Mouse (Mus musculus): ENCODE data around the gene Scamp4.

Gene Scamp4

GRCm38 (mm10) chr10:80602698-80603325 is at the start of gene Scamp4, which contains the start of gene Adat3:
Scamp4 (plus strand) TSS chr10:80602872.
Adat3 (plus strand) TSS chr10:80602880.
- peak; percentile 93 for ATAC-seq (ENCODE audit: low TSS enrichment)

- no peak for ATAC-seq (ENCODE audit: low TSS enrichment)
These were observed 49.1 kb upstream of the Scamp4 start for GRCm38 (mm10) chr10:80553575-80553974.

GRCm38 (mm10) chr10:80553997-80554396 is 48.7 kb upstream of the Scamp4 start:
- ATAC-seq (ENCODE audit: low TSS enrichment) = no peak

GRCm38 (mm10) chr10:80557346-80557965 is 45.2 kb upstream of the Scamp4 start:
- ATAC-seq (ENCODE audit: low TSS enrichment) = 0 out of 2 replicates have a peak, but pooled peaks have one; percentile 27

GRCm38 (mm10) chr10:80559431-80559830 is 43.2 kb upstream of the Scamp4 start:
- no peak for ATAC-seq (ENCODE audit: low TSS enrichment)

DNA sequence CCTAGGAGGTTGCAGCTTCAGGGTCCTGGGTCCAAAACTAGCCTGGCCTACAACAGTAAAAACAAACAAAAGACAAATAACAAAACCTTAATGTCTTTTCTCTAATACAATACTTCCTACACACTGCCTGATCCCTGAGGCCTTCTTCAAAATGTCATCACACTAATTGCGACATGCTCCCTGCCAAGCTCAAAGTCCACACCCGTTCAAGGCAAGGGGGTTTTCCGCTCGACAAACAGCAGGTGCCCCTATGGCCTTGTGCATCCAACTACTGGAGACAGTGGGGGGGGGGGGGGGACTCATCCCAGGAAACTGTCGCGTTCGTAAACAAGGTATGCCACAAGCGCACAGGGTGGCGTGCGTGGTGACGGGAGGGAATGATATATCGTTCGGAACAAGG is 42.1 kb upstream of the Scamp4 start:
- no peak for ATAC-seq (ENCODE audit: low TSS enrichment)

DNA sequence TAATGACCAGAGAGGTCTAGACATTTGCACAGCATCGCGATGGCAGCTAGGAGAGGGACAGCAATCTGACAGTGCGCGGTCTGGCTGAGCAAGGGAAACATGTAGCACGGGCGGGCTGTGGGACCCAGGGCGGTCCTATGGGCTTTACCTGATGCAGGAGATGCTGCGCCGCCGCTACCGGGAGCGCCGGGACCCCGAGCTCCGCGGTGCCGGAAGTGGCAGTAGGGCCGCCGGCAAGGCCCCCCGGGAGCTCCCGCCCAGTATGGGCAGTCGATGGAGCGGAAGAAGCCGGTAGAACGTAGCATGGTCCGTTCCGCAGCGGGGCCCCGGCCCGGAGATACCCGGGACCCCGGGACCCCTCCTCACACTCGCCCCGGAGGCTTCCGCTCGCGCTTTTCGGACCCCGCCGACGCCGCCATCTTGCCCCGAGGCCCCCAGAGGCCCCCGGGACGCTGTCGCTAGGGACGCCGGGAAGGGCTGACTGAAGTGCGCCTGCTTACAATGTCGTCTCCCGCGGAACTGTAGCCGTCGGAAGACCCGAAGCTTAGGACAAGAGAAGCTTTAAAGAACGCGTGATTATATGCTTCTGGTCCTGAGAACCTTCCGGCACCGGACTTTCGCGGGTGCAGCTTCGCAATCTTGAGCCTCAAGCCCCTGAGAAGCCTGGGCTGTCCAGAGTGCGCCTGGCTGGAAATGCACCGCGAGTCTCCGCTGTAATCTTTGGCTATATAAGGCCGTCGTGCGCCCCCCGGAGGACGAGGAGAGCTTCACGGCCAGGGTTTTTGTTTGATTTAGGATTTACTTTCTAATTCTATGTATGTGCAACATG is 41.3 kb upstream of the Scamp4 start, which contains the start of gene Rexo1:
Gene Rexo1, minus strand, starts transcription at position 445 of the 829 bp plus-strand sequence.
- peak; percentile 74 for ATAC-seq (ENCODE audit: low TSS enrichment)

DNA sequence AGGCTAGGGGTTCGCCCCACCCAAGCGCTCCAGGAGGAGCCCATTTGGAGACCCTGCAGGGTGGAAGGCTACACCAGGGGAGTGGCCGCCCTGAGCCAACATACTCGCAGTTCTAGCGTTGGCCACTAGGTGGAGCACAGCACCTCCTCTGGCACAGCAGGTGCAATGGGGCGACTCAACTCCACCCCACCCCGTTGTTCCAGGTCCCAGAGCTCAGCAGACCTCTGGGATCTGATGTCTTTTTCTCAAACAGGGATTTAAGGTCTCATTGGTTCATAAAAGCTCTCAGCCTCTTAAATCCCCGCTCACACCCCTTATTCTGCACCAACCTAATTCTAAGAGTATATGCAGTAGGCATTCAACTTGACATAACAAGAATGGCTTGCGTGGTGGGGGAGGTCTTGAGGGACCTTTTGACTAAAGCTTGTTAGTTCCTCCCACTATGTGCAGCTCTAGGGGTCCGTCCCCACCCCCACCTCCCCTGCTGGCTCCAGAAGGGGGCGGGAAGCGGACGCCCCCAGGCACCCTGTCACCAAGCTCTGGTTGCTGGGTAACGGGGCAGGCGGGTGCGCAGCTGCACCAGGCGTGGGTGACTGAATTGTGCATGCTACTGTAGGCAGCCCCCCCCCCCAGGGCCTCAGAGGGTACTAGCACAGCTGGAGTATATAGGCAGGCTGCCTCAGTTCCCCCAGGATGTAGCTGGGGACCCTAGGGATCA is 36.1 kb upstream of the Scamp4 start:
- peak; percentile 69 for ATAC-seq (ENCODE audit: low TSS enrichment)

DNA sequence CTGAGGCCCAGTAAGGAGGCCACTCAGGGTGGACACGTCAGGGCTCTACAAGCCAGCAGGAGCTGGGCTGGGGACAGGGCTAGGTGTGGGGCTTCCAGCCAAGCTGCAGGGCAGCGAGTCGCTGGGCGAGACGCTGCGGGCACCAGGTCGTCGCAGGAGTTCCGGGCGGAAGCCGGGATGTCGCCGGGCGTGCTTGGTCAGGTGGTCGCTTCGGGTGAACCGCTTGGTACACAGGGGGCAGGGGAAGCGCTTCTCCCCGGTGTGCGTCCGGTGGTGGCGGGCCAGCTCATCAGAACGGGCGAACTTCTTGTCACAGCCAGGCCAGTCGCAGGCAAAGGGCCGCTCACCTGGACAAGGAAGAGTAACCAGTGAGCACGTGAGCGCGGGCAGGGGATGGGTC is 33.8 kb upstream of the Scamp4 start:
- ATAC-seq (ENCODE audit: low TSS enrichment) = no peak

DNA sequence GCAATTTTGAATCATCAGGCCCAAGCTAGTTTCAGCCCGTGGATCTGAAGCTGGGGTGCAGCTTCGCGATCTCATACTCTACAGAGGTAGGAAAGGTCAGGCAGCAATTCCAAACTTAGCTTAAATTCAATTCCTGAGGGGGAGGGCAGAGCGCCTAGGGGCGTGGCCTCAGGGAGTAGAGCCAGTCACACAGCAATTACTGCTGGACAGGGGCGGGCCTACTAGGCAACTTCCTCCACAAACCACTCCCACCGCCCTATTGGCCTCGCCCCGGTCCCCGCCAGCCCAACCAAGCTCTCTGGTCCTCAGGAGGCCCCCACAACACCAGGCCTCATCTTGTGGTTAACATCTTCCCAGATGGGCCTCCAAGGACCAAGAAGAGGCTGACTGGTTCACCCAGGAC is 33.0 kb upstream of the Scamp4 start:
- ATAC-seq (ENCODE audit: low TSS enrichment) = no peak

DNA sequence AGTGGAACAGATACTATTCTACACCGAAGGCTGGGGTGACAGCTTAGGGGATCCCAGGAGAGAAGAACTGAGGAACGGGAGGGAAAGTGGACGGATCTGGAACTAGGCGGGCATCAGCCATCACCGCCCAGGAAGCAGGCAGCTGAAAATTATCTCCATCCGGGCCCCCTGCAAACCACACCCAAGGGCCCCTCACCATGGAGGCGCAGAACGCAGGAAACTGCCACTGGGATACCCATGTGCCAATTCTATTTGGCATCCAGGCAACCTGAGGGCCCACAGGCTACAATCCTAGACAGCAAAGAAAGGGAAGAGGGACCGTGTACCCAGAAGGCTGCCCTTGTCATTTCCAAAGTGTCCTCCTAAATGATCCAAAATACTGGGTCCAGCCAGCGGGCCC is 32.3 kb upstream of the Scamp4 start:
- no peak for ATAC-seq (ENCODE audit: low TSS enrichment)

- no peak for ATAC-seq (ENCODE audit: low TSS enrichment)
These were observed 31.5 kb upstream of the Scamp4 start for GRCm38 (mm10) chr10:80570871-80571836.

DNA sequence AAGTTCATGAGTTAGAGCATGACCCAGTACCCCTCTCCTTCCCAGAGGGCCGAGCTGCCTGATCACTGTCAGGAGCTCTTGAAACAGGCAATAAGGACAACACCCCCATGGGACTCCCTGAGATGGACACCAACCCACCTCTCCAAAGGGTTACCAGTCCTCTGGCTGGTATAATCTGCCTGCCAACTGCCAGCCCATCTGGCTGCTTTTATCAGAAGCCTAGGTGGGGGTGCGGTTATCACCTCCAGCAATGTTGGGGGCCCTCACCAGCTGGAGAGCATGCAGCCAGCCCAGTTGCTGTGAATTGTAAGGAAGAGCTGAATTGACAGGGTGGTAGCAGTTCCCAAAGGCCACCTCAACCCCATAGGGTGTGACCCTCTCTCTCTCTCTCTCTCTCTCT is 30.2 kb upstream of the Scamp4 start:
- ATAC-seq (ENCODE audit: low TSS enrichment) = no peak

DNA sequence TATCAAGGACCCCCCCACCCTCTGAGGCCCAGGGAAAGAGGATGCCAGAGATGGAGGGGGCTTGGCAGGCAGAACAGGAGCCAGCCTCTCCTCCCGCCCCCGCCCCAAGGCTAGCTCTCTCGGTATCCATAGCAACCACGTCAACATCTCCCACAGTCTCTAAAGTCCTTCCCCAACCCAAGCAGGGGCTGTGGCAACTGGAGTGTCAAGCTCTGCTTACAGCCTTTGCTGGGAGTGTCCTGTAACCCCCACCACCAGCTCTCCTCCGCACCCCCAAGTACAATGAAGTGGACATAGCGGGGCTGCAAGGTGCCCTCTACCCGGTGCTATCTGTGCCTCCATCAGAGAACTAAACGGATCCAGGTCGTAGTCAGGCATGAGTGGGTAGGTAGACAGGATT is 28.7 kb upstream of the Scamp4 start:
- ATAC-seq (ENCODE audit: low TSS enrichment) = peak; percentile 29; the same call in 1 of the 2 replicates

DNA sequence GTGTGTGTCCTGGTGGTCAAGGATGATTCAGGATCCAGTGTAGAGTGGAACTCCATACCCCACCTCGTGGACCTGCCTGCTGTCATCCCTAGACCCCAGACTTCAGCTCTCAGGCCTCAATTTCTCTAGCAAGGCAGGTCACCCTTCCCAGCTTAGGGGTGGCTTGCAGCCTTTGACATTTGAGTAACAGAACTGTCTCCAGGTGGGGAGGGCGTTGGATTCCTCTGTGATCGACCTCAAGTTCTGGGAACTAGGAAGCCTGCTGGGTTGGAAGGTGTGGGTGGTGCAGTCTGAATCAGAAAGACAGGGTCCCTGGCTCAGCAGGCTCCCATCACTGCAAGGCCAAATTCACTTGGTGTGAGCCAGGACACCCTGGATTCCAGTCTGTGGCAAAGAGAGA is 27.8 kb upstream of the Scamp4 start:
- ATAC-seq (ENCODE audit: low TSS enrichment) = no peak

- ATAC-seq (ENCODE audit: low TSS enrichment) = no peak
These were observed 26.7 kb upstream of the Scamp4 start for GRCm38 (mm10) chr10:80575925-80576324.

GRCm38 (mm10) chr10:80576351-80577194 is 26.1 kb upstream of the Scamp4 start:
- ATAC-seq (ENCODE audit: low TSS enrichment) = no peak

DNA sequence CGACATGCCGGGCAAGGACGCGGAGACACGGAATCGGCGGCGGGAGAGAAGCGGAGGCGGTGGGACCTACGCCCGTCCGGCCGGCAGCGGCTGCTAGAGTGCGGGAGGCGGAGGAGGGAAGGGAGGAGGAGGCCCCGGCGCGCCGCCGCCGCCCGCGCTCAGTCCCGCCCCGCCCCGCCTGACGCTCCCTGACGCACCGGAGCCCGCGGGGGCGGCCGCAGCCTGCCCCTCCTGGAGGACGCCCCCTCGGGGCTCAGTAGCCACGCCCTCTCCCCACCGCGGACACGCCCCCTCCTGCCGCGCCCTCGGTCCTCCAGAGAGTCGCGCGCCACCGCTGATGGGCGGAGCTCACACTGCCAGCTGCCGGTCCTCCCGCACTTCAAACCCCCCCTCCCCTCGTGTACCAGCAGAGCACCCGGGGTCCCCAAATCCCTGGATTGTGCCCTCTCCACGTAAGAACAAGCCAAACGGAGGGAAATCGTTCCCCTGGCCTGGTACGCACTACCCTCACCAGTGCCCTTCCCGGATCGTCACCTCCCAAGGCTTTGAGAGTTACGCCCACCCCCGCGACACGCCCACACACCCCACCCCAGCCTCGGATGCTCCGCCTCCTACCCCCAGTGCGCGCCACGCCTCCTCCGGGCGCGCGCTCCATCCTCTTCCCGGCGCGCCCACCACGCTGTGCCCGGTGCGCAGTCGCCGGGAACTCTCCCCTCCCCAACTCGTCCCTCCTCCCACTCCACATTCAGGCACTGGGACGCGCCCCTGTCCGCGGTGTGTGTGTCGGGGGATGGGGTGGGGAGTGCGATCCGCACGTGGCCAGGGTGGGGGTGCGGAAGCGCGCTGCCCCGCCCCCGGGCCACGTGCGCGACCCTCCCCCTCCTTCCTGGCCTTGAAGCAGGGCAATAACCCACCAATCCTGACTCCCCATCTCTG is 25.2 kb upstream of the Scamp4 start, which contains the start of gene Klf16:
Gene Klf16, minus strand, starts transcription at position 127 of the 936 bp plus-strand sequence.
- peak; percentile 26 for ATAC-seq (ENCODE audit: low TSS enrichment)
